Mouse (Mus musculus) megakaryocyte, embryonic 14.5 days (primary cell): ENCODE results near the gene Pdap1. TPM values are rescaled to one million over a fixed set of nuclear protein-coding genes. Genes with fewer than 3 reads are reported as not detected.
"Not testable (repeated sequence)": the region's sequence is repeated elsewhere in the genome, so short reads cannot be mapped to it uniquely, and the experiment has no call there.

Experiments
- H3K27me3 ChIP-seq: replicated peaks from 2 replicates; pipeline ENCODE3; 2012; ENCODE audit warnings: inconsistent platforms
- H3K36me3 ChIP-seq: replicated peaks from 2 replicates; pipeline ENCODE3; 2012; ENCODE audit warnings: low read length, inconsistent platforms, mixed read lengths
- H3K4me1 ChIP-seq: 2 replicates; pipeline ENCODE4 v1.6.1; 2012; ENCODE audit warnings: inconsistent platforms
- H3K4me3 ChIP-seq: replicated peaks from 2 replicates; pipeline ENCODE3; 2012; ENCODE audit warnings: moderate library complexity, mild to moderate bottlenecking, inconsistent platforms
- H3K9me3 ChIP-seq: 2 replicates; pipeline ENCODE4 v1.6.1; 2012; ENCODE audit warnings: inconsistent platforms
- FLI1 ChIP-seq: IDR thresholded peaks from 2 replicates; pipeline ENCODE4 v1.6.1; 2012; ENCODE audit warnings: low read length, inconsistent platforms, mixed read lengths
- GATA1 ChIP-seq: IDR thresholded peaks from 3 replicates; pipeline ENCODE4 v1.6.1; 2012; ENCODE audit warnings: mixed read lengths, low read length, inconsistent platforms, borderline replicate concordance
- polyA plus RNA-seq: library from polyadenylated mRNA; stranded (reverse); fragments of >175 nt; gene quantifications from 2 replicates; pipeline ENCODE4 v1.2.3, GENCODE M21; 2012; ENCODE audit warnings: low replicate concordance; ENCODE audit not compliant: insufficient read depth

The Pdap1 gene
- polyA plus RNA-seq, 1 experiment: 118 TPM

GRCm38 (mm10) chr5:145113416-145113815, 26.6 kb downstream of the Pdap1 start:
- Histone ChIP-seq H3K4me1 (peaks cover 73% of the 10 kb centered on the region), H3K36me3 (peaks cover 57% of the 10 kb centered on the region)

GRCm38 (mm10) chr5:145112566-145112965, 27.5 kb downstream of the Pdap1 start:
- Histone ChIP-seq H3K4me1 (peaks cover 69% of the 10 kb centered on the region), H3K36me3 (peaks cover 58% of the 10 kb centered on the region), H3K27me3 (no peaks in the 10 kb centered on the region), H3K9me3 (no peaks in the 10 kb centered on the region), H3K4me3 (peak overlapping the region; percentile 5)
- TF ChIP-seq FLI1 (no peak), GATA1 (no peak)

More at GRCm38 (mm10) chr5:145113416-145113815, 26.6 kb downstream of the Pdap1 start:
- H3K4me3 ChIP-seq: peak overlapping the region; percentile 99
- no peaks in the 10 kb centered on the region for H3K9me3 ChIP-seq
- no peaks in the 10 kb centered on the region for H3K27me3 ChIP-seq
- TF ChIP-seq GATA1 (no peak), FLI1 (no peak)

- TF ChIP-seq FLI1 (no peak), GATA1 (no peak)
- Histone ChIP-seq H3K9me3 (no peaks in the 10 kb centered on the region), H3K36me3 (peaks cover 72% of the 10 kb centered on the region), H3K4me1 (peaks cover 49% of the 10 kb centered on the region), H3K27me3 (no peaks in the 10 kb centered on the region), H3K4me3 (peak overlapping the region; percentile 16)
Observed at GRCm38 (mm10) chr5:145110401-145110800, 29.6 kb downstream of the Pdap1 start.

GRCm38 (mm10) chr5:145105694-145106275, 34.3 kb downstream of the Pdap1 start:
- H3K9me3 ChIP-seq: no peaks in the 10 kb centered on the region
- TF ChIP-seq FLI1 (no peak), GATA1 (no peak)
- H3K4me1 ChIP-seq: peaks cover 61% of the 10 kb centered on the region
- H3K27me3 ChIP-seq: no peaks in the 10 kb centered on the region
- H3K4me3 ChIP-seq: no peak overlapping the region
- peaks cover 94% of the 10 kb centered on the region for H3K36me3 ChIP-seq

GRCm38 (mm10) chr5:145104328-145104727, 35.7 kb downstream of the Pdap1 start:
- H3K4me3 ChIP-seq: no peak overlapping the region
- peaks cover 94% of the 10 kb centered on the region for H3K36me3 ChIP-seq
- H3K9me3 ChIP-seq: no peaks in the 10 kb centered on the region
- H3K27me3 ChIP-seq: no peaks in the 10 kb centered on the region
- TF ChIP-seq FLI1: no peak
- no peak for TF ChIP-seq GATA1
- H3K4me1 ChIP-seq: peaks cover 61% of the 10 kb centered on the region

GRCm38 (mm10) chr5:145102706-145103105, 37.3 kb downstream of the Pdap1 start:
- no peak for TF ChIP-seq FLI1
- TF ChIP-seq GATA1: no peak
- H3K9me3 ChIP-seq: no peaks in the 10 kb centered on the region
- peaks cover 65% of the 10 kb centered on the region for H3K4me1 ChIP-seq
- no peaks in the 10 kb centered on the region for H3K27me3 ChIP-seq
- H3K4me3 ChIP-seq: peak overlapping the region; percentile 33
- H3K36me3 ChIP-seq: peaks cover 91% of the 10 kb centered on the region

GRCm38 (mm10) chr5:145101451-145101850, 38.6 kb downstream of the Pdap1 start:
- H3K4me1 ChIP-seq: peaks cover 73% of the 10 kb centered on the region
- peaks cover 91% of the 10 kb centered on the region for H3K36me3 ChIP-seq
- not testable (repeated sequence) for H3K27me3 ChIP-seq, H3K9me3 ChIP-seq, H3K4me3 ChIP-seq

- H3K4me1 ChIP-seq: peaks cover 78% of the 10 kb centered on the region
- TF ChIP-seq FLI1: no peak
- no peak for TF ChIP-seq GATA1
- H3K36me3 ChIP-seq: peaks cover 91% of the 10 kb centered on the region
- no peak overlapping the region for H3K4me3 ChIP-seq
- no peaks in the 10 kb centered on the region for H3K27me3 ChIP-seq
- H3K9me3 ChIP-seq: no peaks in the 10 kb centered on the region
Observed at GRCm38 (mm10) chr5:145100960-145101359, 39.1 kb downstream of the Pdap1 start.

GRCm38 (mm10) chr5:145098340-145098821, 41.7 kb downstream of the Pdap1 start:
- no peaks in the 10 kb centered on the region for H3K27me3 ChIP-seq
- no peak overlapping the region for H3K4me3 ChIP-seq
- H3K4me1 ChIP-seq: peaks cover 81% of the 10 kb centered on the region
- no peaks in the 10 kb centered on the region for H3K9me3 ChIP-seq
- TF ChIP-seq GATA1 (peak; percentile 33; the same call in 1 of the 3 replicates), FLI1 (no peak)
- H3K36me3 ChIP-seq: peaks cover 91% of the 10 kb centered on the region

GRCm38 (mm10) chr5:145096195-145096594, 43.8 kb downstream of the Pdap1 start:
- Histone ChIP-seq H3K9me3 (no peaks in the 10 kb centered on the region), H3K27me3 (no peaks in the 10 kb centered on the region), H3K4me3 (no peak overlapping the region), H3K36me3 (peaks cover 97% of the 10 kb centered on the region), H3K4me1 (peaks cover 78% of the 10 kb centered on the region)
- no peak for TF ChIP-seq GATA1
- TF ChIP-seq FLI1: no peak
